Mouse (Mus musculus) embryonic fibroblast, embryonic 13.5 days (primary cell): ENCODE results near the gene Hsd3b1. TPM values are rescaled to one million over a fixed set of nuclear protein-coding genes. Genes with fewer than 3 reads are reported as not detected.

ENCODE experiments used
- H3K27ac ChIP-seq: 2 replicates; pipeline ENCODE4 v1.5.1; 2012; ENCODE audit warnings: low read length, control low read depth, inconsistent platforms; ENCODE audit not compliant: insufficient read depth
- H3K4me1 ChIP-seq: 2 replicates; pipeline ENCODE4 v1.6.1; 2011; ENCODE audit warnings: low read length; ENCODE audit not compliant: control insufficient read depth, insufficient read depth
- H3K4me3 ChIP-seq: 2 replicates; pipeline ENCODE4 v1.5.1; 2011; ENCODE audit warnings: mild to moderate bottlenecking, control low read depth, low read length; ENCODE audit not compliant: insufficient read depth
- CTCF ChIP-seq: IDR thresholded peaks from 2 replicates; pipeline ENCODE4 v1.5.1; 2011; ENCODE audit warnings: mild to moderate bottlenecking, control low read depth, low read length, moderate library complexity, borderline replicate concordance; ENCODE audit not compliant: insufficient read depth
- POLR2A ChIP-seq: IDR thresholded peaks from 2 replicates; pipeline ENCODE4 v1.6.1; 2011; ENCODE audit warnings: low read depth, mild to moderate bottlenecking, control low read depth, low read length, moderate library complexity
- polyA plus RNA-seq: library from polyadenylated mRNA; stranded (reverse); fragments of >200 nt; gene quantifications from 2 replicates; pipeline ENCODE4 v1.2.4, GENCODE M21; 2011; ENCODE audit warnings: low read depth; ENCODE audit not compliant: missing spikeins, insufficient read length

Hsd3b1 gene
- polyA plus RNA-seq, result 0.72 TPM in 1 of 2 replicates, not detected in the other

DNA sequence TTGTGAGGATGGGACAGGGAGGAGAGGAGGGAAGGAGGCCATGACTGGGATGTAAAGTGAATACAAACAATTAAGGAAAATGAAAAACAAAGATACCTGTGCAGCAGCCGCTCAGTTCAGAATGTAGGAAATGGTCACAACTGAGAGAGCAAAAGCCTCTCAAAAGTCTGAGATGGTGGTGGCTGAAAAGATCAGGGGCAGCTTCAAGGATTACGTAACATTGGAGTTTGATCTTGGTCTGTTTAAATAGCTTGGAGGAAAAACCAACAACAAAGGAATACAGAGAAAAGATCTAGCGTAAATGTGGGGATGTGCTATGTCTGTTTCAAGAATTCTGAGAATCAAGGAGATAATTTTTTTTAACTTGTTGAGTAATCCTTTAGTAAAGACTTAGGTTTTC lies at the start of gene Hsd3b1:
TSS of gene Hsd3b1 (minus strand) at position 219 of the 400 bp plus-strand sequence.
- Histone ChIP-seq H3K4me3 (no peak within 1 kb of the TSS), H3K27ac (no peak within 1 kb of the TSS)
- no peak for TF ChIP-seq CTCF
- no peak for TF ChIP-seq POLR2A

GRCm38 (mm10) chr3:98897606-98898005 lies 38.0 kb upstream of the Hsd3b1 start:
- Histone ChIP-seq H3K4me3 (no peak overlapping the region), H3K27ac (no peak overlapping the region), H3K4me1 (no peaks in the 10 kb centered on the region)
- no peak for TF ChIP-seq POLR2A
- TF ChIP-seq CTCF, result no peak

More for the DNA sequence above, at the start of gene Hsd3b1:
- H3K4me1 ChIP-seq, result no peaks in the 10 kb centered on the region

DNA sequence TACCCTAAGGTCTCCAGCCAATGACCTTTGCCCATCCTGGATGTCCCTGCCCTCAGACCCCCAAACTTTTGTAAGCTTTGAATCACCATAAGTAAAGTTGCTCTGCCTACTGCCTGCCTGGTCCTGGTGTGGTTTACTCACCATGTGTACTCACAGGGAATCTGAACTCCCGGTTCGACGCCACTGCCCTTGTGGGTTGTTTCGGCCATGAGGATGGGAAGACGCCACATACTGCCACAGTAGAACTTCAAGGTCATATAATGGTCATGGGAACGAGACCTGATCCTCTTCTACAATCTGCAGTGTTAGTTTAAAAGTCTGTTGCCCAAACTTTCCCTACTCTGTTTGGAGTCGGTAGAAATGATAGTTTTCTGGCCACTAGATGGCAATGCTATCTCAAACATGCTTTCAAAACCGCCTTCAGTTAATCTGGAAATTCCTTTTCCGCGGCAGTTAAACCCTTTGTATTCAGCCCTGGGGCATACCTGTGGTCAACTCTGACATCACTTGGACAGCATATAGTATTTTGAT lies 35.5 kb upstream of the Hsd3b1 start:
- no peak overlapping the region for H3K4me3 ChIP-seq
- no peak overlapping the region for H3K27ac ChIP-seq
- no peaks in the 10 kb centered on the region for H3K4me1 ChIP-seq
- no peak for TF ChIP-seq CTCF
- TF ChIP-seq POLR2A, result no peak

GRCm38 (mm10) chr3:98893057-98893772 lies 33.6 kb upstream of the Hsd3b1 start, which contains the start of gene Hao2:
Hao2 (minus strand) TSS chr3:98893239.
- H3K4me1 ChIP-seq, result no peaks in the 10 kb centered on the region
- H3K4me3 ChIP-seq, result no peak within 1 kb of the TSS
- TF ChIP-seq POLR2A (no peak), CTCF (no peak)
- no peak within 1 kb of the TSS for H3K27ac ChIP-seq

- no peak overlapping the region for H3K4me3 ChIP-seq
- no peaks in the 10 kb centered on the region for H3K4me1 ChIP-seq
- H3K27ac ChIP-seq, result no peak overlapping the region
- TF ChIP-seq POLR2A (no peak), CTCF (no peak)
These were observed 30.8 kb upstream of the Hsd3b1 start for GRCm38 (mm10) chr3:98890430-98890829.

- Histone ChIP-seq H3K4me3 (no peak overlapping the region), H3K27ac (no peak overlapping the region)
- TF ChIP-seq POLR2A, result no peak
- no peak for TF ChIP-seq CTCF
These were observed 28.6 kb upstream of the Hsd3b1 start for GRCm38 (mm10) chr3:98888206-98888605.

DNA sequence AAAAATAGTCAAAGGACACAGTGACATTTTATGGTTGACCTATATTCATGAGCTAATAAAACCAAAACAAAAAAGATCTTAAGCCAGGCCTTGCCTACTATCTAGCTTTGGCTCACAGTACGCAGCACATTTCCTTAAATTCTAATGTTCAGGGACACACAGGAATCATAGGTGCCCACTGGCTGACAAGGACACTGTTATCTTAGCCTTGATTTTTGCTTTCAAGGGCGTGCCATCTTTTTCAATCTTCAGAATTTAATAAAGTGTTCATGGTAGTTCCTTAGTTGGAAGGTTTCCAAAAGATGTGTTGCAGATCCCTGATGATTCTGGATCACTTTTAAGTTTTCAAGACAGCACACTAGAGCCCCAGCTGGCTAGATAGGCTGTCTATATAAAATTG lies 21.2 kb upstream of the Hsd3b1 start:
- no peak overlapping the region for H3K4me3 ChIP-seq
- TF ChIP-seq CTCF (no peak), POLR2A (no peak)
- no peak overlapping the region for H3K27ac ChIP-seq
- no peaks in the 10 kb centered on the region for H3K4me1 ChIP-seq

More at GRCm38 (mm10) chr3:98888206-98888605, 28.6 kb upstream of the Hsd3b1 start:
- no peaks in the 10 kb centered on the region for H3K4me1 ChIP-seq

GRCm38 (mm10) chr3:98880216-98880615 lies 20.6 kb upstream of the Hsd3b1 start:
- Histone ChIP-seq H3K4me1 (no peaks in the 10 kb centered on the region), H3K4me3 (no peak overlapping the region), H3K27ac (no peak overlapping the region)
- TF ChIP-seq POLR2A (no peak), CTCF (no peak)

- Histone ChIP-seq H3K4me1 (no peaks in the 10 kb centered on the region), H3K27ac (no peak overlapping the region), H3K4me3 (no peak overlapping the region)
- no peak for TF ChIP-seq CTCF
- no peak for TF ChIP-seq POLR2A
These were observed 8.6 kb upstream of the Hsd3b1 start for GRCm38 (mm10) chr3:98868219-98868618.

- TF ChIP-seq CTCF (no peak), POLR2A (no peak)
- no peak overlapping the region for H3K27ac ChIP-seq
- no peak overlapping the region for H3K4me3 ChIP-seq
- H3K4me1 ChIP-seq, result no peaks in the 10 kb centered on the region
These were observed 3.2 kb upstream of the Hsd3b1 start for GRCm38 (mm10) chr3:98862800-98863199.

GRCm38 (mm10) chr3:98858051-98858450 lies 1.5 kb downstream of the Hsd3b1 start:
- Histone ChIP-seq H3K4me1 (no peaks in the 10 kb centered on the region), H3K27ac (no peak overlapping the region), H3K4me3 (no peak overlapping the region)
- TF ChIP-seq POLR2A, result no peak
- no peak for TF ChIP-seq CTCF
